Mouse (Mus musculus) brain, embryonic 18.5 days (tissue): ENCODE measurements around the gene Hmgcs1.
A peak's percentile ranks its signal among the peaks of the same experiment; 100 is the strongest.
"Not testable (repeated sequence)": the region's sequence is repeated elsewhere in the genome, so short reads cannot be mapped to it uniquely, and the experiment has no call there.

Source experiments
- DNase-seq: peaks from one replicate; pipeline ENCODE4 v3.0.0-alpha.2; 2012; ENCODE audit warnings: low read depth, low spot score

Hmgcs1 gene

GRCm38 (mm10) chr13:119690039-119690728 is at the start of gene Hmgcs1:
Hmgcs1 (plus strand) TSS chr13:119690379.
- DNase-seq = peak; percentile 99

GRCm38 (mm10) chr13:119640504-119640903 is 49.7 kb upstream of the Hmgcs1 start:
- peak; percentile 18 for DNase-seq

GRCm38 (mm10) chr13:119641145-119641544 is 49.0 kb upstream of the Hmgcs1 start:
- no peak for DNase-seq

- no peak for DNase-seq
Observed at GRCm38 (mm10) chr13:119644769-119645168, 45.4 kb upstream of the Hmgcs1 start.

GRCm38 (mm10) chr13:119646511-119646910 is 43.7 kb upstream of the Hmgcs1 start:
- DNase-seq = no peak

- DNase-seq = peak; percentile 12
Observed at GRCm38 (mm10) chr13:119648891-119649698, 41.1 kb upstream of the Hmgcs1 start.

GRCm38 (mm10) chr13:119649699-119650046 is 40.5 kb upstream of the Hmgcs1 start:
- DNase-seq = no peak

- DNase-seq = no peak
Observed at GRCm38 (mm10) chr13:119654734-119655133, 35.4 kb upstream of the Hmgcs1 start.

- no peak for DNase-seq
Observed at GRCm38 (mm10) chr13:119656246-119656645, 33.9 kb upstream of the Hmgcs1 start.

GRCm38 (mm10) chr13:119656846-119657416 is 33.2 kb upstream of the Hmgcs1 start:
- DNase-seq = no peak

GRCm38 (mm10) chr13:119661420-119661819 is 28.8 kb upstream of the Hmgcs1 start:
- not testable (repeated sequence) for DNase-seq

GRCm38 (mm10) chr13:119678794-119679193 is 11.4 kb upstream of the Hmgcs1 start:
- DNase-seq = no peak

GRCm38 (mm10) chr13:119679721-119680120 is 10.5 kb upstream of the Hmgcs1 start:
- DNase-seq = no peak

- DNase-seq = no peak
Observed at GRCm38 (mm10) chr13:119681161-119681560, 9.0 kb upstream of the Hmgcs1 start.

- DNase-seq = no peak
Observed at GRCm38 (mm10) chr13:119684416-119685177, 5.6 kb upstream of the Hmgcs1 start.

GRCm38 (mm10) chr13:119689709-119690038 is 505 bp upstream of the Hmgcs1 start:
- no peak for DNase-seq

- no peak for DNase-seq
Observed at GRCm38 (mm10) chr13:119690876-119691620, 869 bp downstream of the Hmgcs1 start.

- not testable (repeated sequence) for DNase-seq
Observed at GRCm38 (mm10) chr13:119691958-119692357, 1.8 kb downstream of the Hmgcs1 start.

GRCm38 (mm10) chr13:119695676-119696075 is 5.5 kb downstream of the Hmgcs1 start:
- DNase-seq = no peak

GRCm38 (mm10) chr13:119696496-119696895 is 6.3 kb downstream of the Hmgcs1 start:
- no peak for DNase-seq

GRCm38 (mm10) chr13:119698436-119698835 is 8.3 kb downstream of the Hmgcs1 start:
- DNase-seq = no peak
